ENCODE assay signal across 28 mouse cellular contexts in the genomic region with DNA sequence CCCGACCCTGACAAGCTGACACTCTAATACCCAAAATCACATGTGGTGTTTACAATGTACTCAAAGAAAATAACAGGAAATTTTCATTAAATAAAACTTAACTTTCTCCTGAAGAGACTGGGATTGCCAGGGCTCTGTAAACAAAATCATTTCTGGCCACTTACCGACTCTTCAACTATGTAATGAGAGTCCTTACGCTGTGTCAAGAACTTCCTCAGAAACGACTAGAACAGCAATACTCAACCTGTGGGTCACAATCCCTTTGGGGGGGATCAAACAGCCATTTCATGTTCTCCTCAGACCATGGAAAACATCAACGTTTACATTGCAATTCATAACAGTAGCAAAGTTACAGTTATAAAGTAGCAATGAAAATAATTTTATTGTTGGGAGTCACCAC.
"Had no signal": no experiment of that assay in that cellular context is flagged by ENCODE, and none has a peak within 500 bp of the region (broad histone marks: within the 10 kb centered on the region; RNA-seq: fewer than 3 reads in every experiment).

No protein-coding gene starts in this region.

- H3K4me2 ChIP-seq: limb, embryonic 12.5 days; limb, embryonic 13.5 days; limb, embryonic 15.5 days; liver, embryonic 11.5 days; liver, embryonic 12.5 days; liver, embryonic 13.5 days; liver, embryonic 15.5 days; lung, embryonic 14.5 days; lung, embryonic 15.5 days; midbrain, embryonic 11.5 days; midbrain, embryonic 12.5 days; midbrain, embryonic 13.5 days; midbrain, embryonic 15.5 days; neural tube, embryonic 12.5 days had no signal

- H3K36me3 ChIP-seq: midbrain, embryonic 15.5 days had no signal

- ATAC-seq: liver, embryonic 12.5 days; liver, postnatal 0 days; midbrain, embryonic 13.5 days; midbrain, embryonic 15.5 days; midbrain, embryonic 16.5 days had no signal

- H3K9ac ChIP-seq: limb, embryonic 12.5 days; limb, embryonic 13.5 days; limb, embryonic 15.5 days; liver, embryonic 12.5 days; liver, embryonic 13.5 days; liver, embryonic 14.5 days; liver, embryonic 15.5 days; liver, postnatal 0 days; lung, embryonic 14.5 days; lung, embryonic 15.5 days; midbrain, embryonic 12.5 days; midbrain, embryonic 13.5 days; midbrain, embryonic 15.5 days; neural tube, embryonic 12.5 days had no signal

- H3K4me1 ChIP-seq: limb, embryonic 10.5 days; limb, embryonic 12.5 days; limb, embryonic 13.5 days; limb, embryonic 15.5 days; liver, embryonic 12.5 days; liver, embryonic 13.5 days; liver, embryonic 15.5 days; lung, embryonic 15.5 days; megakaryocyte, embryonic 14.5 days; midbrain, embryonic 10.5 days; midbrain, embryonic 12.5 days; midbrain, embryonic 13.5 days; midbrain, embryonic 15.5 days; neural tube, embryonic 12.5 days had no signal

- H3K9me3 ChIP-seq: limb, embryonic 10.5 days; limb, embryonic 12.5 days; limb, embryonic 13.5 days; limb, embryonic 15.5 days; liver, embryonic 12.5 days; liver, embryonic 13.5 days; liver, embryonic 15.5 days; lung, embryonic 15.5 days; megakaryocyte, embryonic 14.5 days; midbrain, embryonic 10.5 days; midbrain, embryonic 12.5 days; midbrain, embryonic 13.5 days; midbrain, embryonic 15.5 days; neural tube, embryonic 12.5 days had no signal

- DNase-seq: layer of hippocampus, postnatal 36 days; left cerebral cortex, postnatal 4 days; liver; liver, embryonic 13.5 days; liver, postnatal 0 days; lung, embryonic 14.5 days; lung, postnatal 4 days; midbrain, embryonic 14.5 days had no signal

- H3K4me3 ChIP-seq: left cerebral cortex, adult 2 months; limb, embryonic 10.5 days; limb, embryonic 12.5 days; limb, embryonic 13.5 days; limb, embryonic 15.5 days; liver, embryonic 12.5 days; liver, embryonic 13.5 days; liver, embryonic 15.5 days; lung, embryonic 15.5 days; megakaryocyte, embryonic 14.5 days; midbrain, embryonic 10.5 days; midbrain, embryonic 12.5 days; midbrain, embryonic 13.5 days; midbrain, embryonic 15.5 days; myocyte; neural tube, embryonic 12.5 days had no signal

- H3K27me3 ChIP-seq: limb, embryonic 12.5 days; limb, embryonic 13.5 days; limb, embryonic 15.5 days; liver, embryonic 12.5 days; liver, embryonic 13.5 days; liver, embryonic 15.5 days; lung, embryonic 15.5 days; megakaryocyte, embryonic 14.5 days; midbrain, embryonic 12.5 days; midbrain, embryonic 13.5 days; midbrain, embryonic 15.5 days; neural tube, embryonic 12.5 days had no signal

- H3K27ac ChIP-seq: left cerebral cortex, adult 2 months; limb, embryonic 10.5 days; limb, embryonic 12.5 days; limb, embryonic 13.5 days; limb, embryonic 15.5 days; liver, embryonic 12.5 days; liver, embryonic 13.5 days; liver, embryonic 14.5 days; liver, embryonic 15.5 days; lung, embryonic 15.5 days; macrophage; midbrain, embryonic 10.5 days; midbrain, embryonic 12.5 days; midbrain, embryonic 13.5 days; midbrain, embryonic 15.5 days; neural tube, embryonic 12.5 days had no signal
